Mouse (Mus musculus) stomach, postnatal 0 days (tissue): ENCODE data around the gene Atxn7. TPM values are rescaled to one million over a fixed set of nuclear protein-coding genes. Genes with fewer than 3 reads are reported as not detected.
A peak's percentile ranks its signal among the peaks of the same experiment; 100 is the strongest.

Experiments used
- ATAC-seq: fragments of 200-750 bp; cut with Nextera tagmentation; 2 replicates; pipeline ENCODE4 v1.8.0; 2017; ENCODE audit not compliant: low FRiP score, low TSS enrichment
- DNase-seq: peaks from one replicate; pipeline ENCODE4 v3.0.0-alpha.2; 2016; ENCODE audit warnings: low spot score
- H3K27ac ChIP-seq: fragments of 300-500 bp; sonication (generic); replicated peaks from 2 replicates; pipeline ENCODE4 v1.5.1; 2014; ENCODE audit warnings: mild to moderate bottlenecking, control low read depth
- H3K27me3 ChIP-seq: fragments of 300-500 bp; sonication (generic); 2 replicates; pipeline ENCODE4 v1.6.1; 2014; ENCODE audit warnings: low read length; ENCODE audit not compliant: control insufficient read depth, insufficient read depth
- H3K36me3 ChIP-seq: fragments of 300-500 bp; sonication (generic); 2 replicates; pipeline ENCODE4 v1.6.1; 2014; ENCODE audit warnings: low read length, mixed read lengths; ENCODE audit not compliant: control insufficient read depth, insufficient read depth
- H3K4me1 ChIP-seq: fragments of 300-500 bp; sonication (generic); replicated peaks from 2 replicates; pipeline ENCODE4 v1.6.1; 2014; ENCODE audit warnings: antibody characterized with exemption; ENCODE audit not compliant: control insufficient read depth, insufficient read depth
- H3K4me2 ChIP-seq: fragments of 300-500 bp; sonication (generic); replicated peaks from 2 replicates; pipeline ENCODE4 v1.6.1; 2014; ENCODE audit warnings: low read depth, mild to moderate bottlenecking, control low read depth, moderate library complexity
- H3K4me3 ChIP-seq: fragments of 300-500 bp; sonication (generic); 2 replicates; pipeline ENCODE4 v1.5.1; 2014; ENCODE audit warnings: low read depth, low read length, control low read depth
- H3K9ac ChIP-seq: fragments of 300-500 bp; sonication (generic); 2 replicates; pipeline ENCODE4 v1.6.1; 2014; ENCODE audit warnings: mild to moderate bottlenecking, low read length, control low read depth, mixed read lengths
- H3K9me3 ChIP-seq: fragments of 300-500 bp; sonication (generic); 2 replicates; pipeline ENCODE4 v1.6.1; 2016; ENCODE audit warnings: low read length; ENCODE audit not compliant: control insufficient read depth
- CTCF ChIP-seq: IDR thresholded peaks from 2 replicates; pipeline ENCODE4 v1.5.1; 2016; ENCODE audit warnings: antibody characterized with exemption, low read depth, mild to moderate bottlenecking, moderate library complexity
- EP300 ChIP-seq: optimal IDR thresholded peaks from 2 replicates; pipeline ENCODE3; 2016; ENCODE audit warnings: antibody characterized with exemption
- WGBS: fragments of 180-500 bp; shearing (Covaris S2); extraction: QIAGEN DNeasy Blood & Tissue Kit; methylation state at CpG from one replicate; pipeline ENCODE4 v1.1.7; 2014; 5-methylcytosine and 5-hydroxymethylcytosine counted together
- polyA plus RNA-seq: library from polyadenylated mRNA; unstranded; fragments of >200 nt; fragmentation: Nextera tagmentation; extraction: Ambion mirVana; gene quantifications from 2 replicates; pipeline ENCODE4 v1.2.1, GENCODE M21; 2015

Atxn7 gene
- polyA plus RNA-seq, 1 experiment from 2014 or later = 3.7 TPM

DNA sequence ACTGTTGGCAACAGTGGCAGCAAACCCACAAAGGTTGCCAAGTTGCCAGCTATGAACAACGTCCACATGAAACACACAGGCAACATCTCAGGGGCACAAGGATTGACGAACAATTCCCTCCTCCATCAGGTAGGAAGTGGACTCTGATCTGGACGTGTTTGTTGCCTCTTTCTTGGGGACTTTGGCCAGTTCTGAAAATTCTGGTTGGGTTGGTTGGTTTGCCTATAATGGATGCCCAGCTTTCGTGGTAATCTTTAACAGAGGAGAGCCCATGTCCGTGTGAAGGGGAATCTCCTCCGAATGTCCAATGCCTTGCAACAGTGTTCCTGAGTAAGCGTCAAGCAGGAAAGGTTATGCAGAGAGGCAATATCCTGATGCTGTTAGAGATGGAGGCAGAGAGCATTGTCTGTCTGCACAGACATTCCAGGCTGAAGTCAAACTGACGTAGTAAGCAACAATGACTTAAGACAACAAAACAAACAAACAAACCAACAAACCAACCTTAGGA lies 139.6 kb downstream of the Atxn7 start:
- 86% methylated on average over 8 of the region's 8 CpGs for WGBS
- ATAC-seq = no peak
- H3K27ac ChIP-seq = no peak overlapping the region

GRCm38 (mm10) chr14:14101296-14101695 lies 140.1 kb downstream of the Atxn7 start:
- H3K9ac ChIP-seq = no peak overlapping the region
- peaks cover 18% of the 10 kb centered on the region for H3K36me3 ChIP-seq
- H3K4me3 ChIP-seq = no peak overlapping the region
- H3K27ac ChIP-seq = no peak overlapping the region
- DNase-seq (no peak), ATAC-seq (no peak)
- no peaks in the 10 kb centered on the region for H3K4me1 ChIP-seq
- no peaks in the 10 kb centered on the region for H3K27me3 ChIP-seq
- no peaks in the 10 kb centered on the region for H3K9me3 ChIP-seq
- H3K4me2 ChIP-seq = no peak overlapping the region
- WGBS = 91% methylated on average over 9 of the region's 9 CpGs
- TF ChIP-seq CTCF (no peak), EP300 (no peak)

More for the DNA sequence above, 139.6 kb downstream of the Atxn7 start:
- Histone ChIP-seq H3K9ac (no peak overlapping the region), H3K4me2 (no peak overlapping the region), H3K4me3 (no peak overlapping the region), H3K4me1 (no peaks in the 10 kb centered on the region), H3K36me3 (peaks cover 18% of the 10 kb centered on the region), H3K27me3 (no peaks in the 10 kb centered on the region), H3K9me3 (no peaks in the 10 kb centered on the region)
- DNase-seq = no peak
- TF ChIP-seq EP300 (no peak), CTCF (no peak)

DNA sequence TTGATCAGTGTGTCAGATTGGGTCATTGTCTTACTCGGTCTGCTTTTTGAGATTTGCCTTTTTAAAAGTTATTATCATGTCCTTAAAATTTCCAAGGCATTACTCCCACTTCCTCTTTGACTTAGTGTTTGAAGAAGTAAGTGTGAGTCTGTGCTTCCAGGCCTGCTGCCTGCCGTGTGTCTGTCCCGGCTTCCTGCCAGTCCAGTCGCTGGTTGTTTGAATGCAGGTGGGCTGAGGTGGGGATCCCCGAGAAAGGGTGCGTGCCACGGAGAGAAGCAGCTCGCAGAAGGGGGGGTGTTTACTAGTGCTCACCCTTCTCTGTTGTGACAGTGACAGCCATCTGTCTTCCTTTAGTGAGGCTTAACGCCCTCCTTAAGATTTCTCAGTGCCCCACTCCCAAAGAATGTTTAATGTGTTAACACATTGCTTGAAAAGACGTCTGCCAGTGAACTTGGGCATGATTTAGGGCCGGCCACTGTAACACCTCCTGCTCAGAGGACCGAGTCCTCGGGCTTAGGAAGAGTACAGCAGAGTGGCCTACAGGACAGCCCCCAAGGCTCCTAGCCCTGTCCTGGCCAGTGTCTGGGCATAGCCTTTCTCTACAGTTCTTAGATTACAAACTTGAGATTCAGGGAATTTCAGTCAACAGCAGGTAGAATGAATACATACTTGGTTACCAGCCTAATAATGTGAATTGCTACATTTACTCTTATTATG lies 143.1 kb downstream of the Atxn7 start:
- 59% methylated on average over 13 of the region's 13 CpGs for WGBS
- TF ChIP-seq EP300 (no peak), CTCF (no peak)

DNA sequence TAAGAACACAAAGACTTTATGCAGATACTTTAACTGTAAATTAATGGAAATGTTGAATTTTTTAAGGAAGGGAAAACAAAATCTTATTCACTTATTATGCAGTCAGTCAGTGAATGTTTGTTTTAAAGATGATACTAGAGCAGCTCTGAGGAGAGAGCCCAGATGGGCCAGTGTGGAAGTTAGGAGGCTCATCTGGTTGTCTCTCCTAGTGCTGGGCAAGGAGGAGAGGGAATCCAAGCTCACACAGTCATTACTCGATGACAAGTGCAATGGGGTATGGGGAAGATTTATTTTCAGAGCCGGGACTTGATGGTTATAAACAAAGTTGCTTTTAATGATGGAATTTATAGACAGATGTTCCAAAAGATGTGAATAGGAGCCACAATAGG lies 143.7 kb downstream of the Atxn7 start:
- Histone ChIP-seq H3K4me3 (no peak overlapping the region), H3K36me3 (peaks cover 15% of the 10 kb centered on the region), H3K9ac (no peak overlapping the region), H3K9me3 (no peaks in the 10 kb centered on the region), H3K4me1 (no peaks in the 10 kb centered on the region), H3K4me2 (no peak overlapping the region), H3K27me3 (no peaks in the 10 kb centered on the region), H3K27ac (no peak overlapping the region)
- ATAC-seq = no peak
- no peak for TF ChIP-seq CTCF
- TF ChIP-seq EP300 = no peak
- DNase-seq = no peak
- WGBS = 37% methylated on average over 2 of the region's 2 CpGs

More for the DNA sequence above, 143.1 kb downstream of the Atxn7 start:
- no peak for DNase-seq
- Histone ChIP-seq H3K27ac (no peak overlapping the region), H3K27me3 (no peaks in the 10 kb centered on the region), H3K4me2 (no peak overlapping the region), H3K36me3 (peaks cover 16% of the 10 kb centered on the region), H3K4me1 (no peaks in the 10 kb centered on the region), H3K4me3 (no peak overlapping the region), H3K9me3 (no peaks in the 10 kb centered on the region), H3K9ac (no peak overlapping the region)
- no peak for ATAC-seq

DNA sequence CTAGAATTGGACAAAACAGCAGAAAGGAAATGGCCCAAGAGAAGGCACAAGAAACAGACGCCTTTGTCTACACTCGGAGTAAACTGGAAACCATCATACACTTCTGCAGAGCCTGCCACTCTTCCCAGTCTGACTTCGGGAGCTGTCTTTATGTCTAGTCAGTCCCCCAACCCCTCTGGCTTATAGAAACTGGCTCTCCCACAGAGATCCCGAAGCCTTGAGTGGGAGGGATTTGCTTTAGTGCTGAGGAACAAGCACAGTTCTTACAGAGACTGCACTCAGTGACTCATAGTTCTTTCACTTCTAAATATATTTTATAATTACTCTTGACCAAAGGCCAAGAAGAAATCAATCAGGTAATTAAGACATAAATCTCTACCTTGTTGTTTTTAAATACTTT lies 149.5 kb downstream of the Atxn7 start:
- Histone ChIP-seq H3K4me2 (no peak overlapping the region), H3K36me3 (peaks cover 7% of the 10 kb centered on the region; the same call in 1 of the 2 replicates), H3K9ac (no peak overlapping the region), H3K4me1 (no peaks in the 10 kb centered on the region), H3K27me3 (no peaks in the 10 kb centered on the region), H3K27ac (no peak overlapping the region), H3K4me3 (no peak overlapping the region), H3K9me3 (no peaks in the 10 kb centered on the region)
- ATAC-seq (no peak), DNase-seq (no peak)
- 78% methylated on average over 4 of the region's 4 CpGs for WGBS
- TF ChIP-seq CTCF (no peak), EP300 (no peak)

GRCm38 (mm10) chr14:14120230-14121096 lies 159.2 kb downstream of the Atxn7 start, which contains the start of gene Psmd6:
TSS of gene Psmd6 (minus strand) at chr14:14120984.
- H3K36me3 ChIP-seq = peaks cover 10% of the 10 kb centered on the region; the same call in 1 of the 2 replicates
- DNase-seq (peak; percentile 91), ATAC-seq (peak; percentile 98)
- no peaks in the 10 kb centered on the region for H3K9me3 ChIP-seq
- no peaks in the 10 kb centered on the region; the same call in 1 of the 2 replicates for H3K4me1 ChIP-seq
- H3K4me2 ChIP-seq = peak within 1 kb of the TSS; percentile 77
- H3K27me3 ChIP-seq = no peaks in the 10 kb centered on the region
- TF ChIP-seq CTCF (peak; percentile 98), EP300 (no peak)
- H3K4me3 ChIP-seq = peak within 1 kb of the TSS; percentile 100
- under 1% methylated on average over 68 of the region's 68 CpGs for WGBS
- peak within 1 kb of the TSS; percentile 99 for H3K9ac ChIP-seq
- peak within 1 kb of the TSS; percentile 88 for H3K27ac ChIP-seq

Other genes starting within 250 kb of the Atxn7 start
- gene Gm281, start 47.0 kb upstream of the Atxn7 start, polyA plus RNA-seq = not detected in 2 replicates
- 130 and 138 TPM in 2 replicates for gene Thoc7, start 412 bp downstream of the Atxn7 start, polyA plus RNA-seq
- gene Psmd6, start 159.5 kb downstream of the Atxn7 start, polyA plus RNA-seq = 161 and 168 TPM in 2 replicates
- gene Olfr720, start 225.4 kb downstream of the Atxn7 start, polyA plus RNA-seq = not detected in 2 replicates